Mouse (Mus musculus): ENCODE data around the gene Riok1. TPM values are rescaled to one million over a fixed set of nuclear protein-coding genes. Genes with fewer than 3 reads are reported as not detected.

Riok1 gene
- polyA plus RNA-seq (2015; fragmentation: Nextera tagmentation; extraction: Ambion mirVana), result 15.7 and 20.6 TPM in 2 replicates

DNA sequence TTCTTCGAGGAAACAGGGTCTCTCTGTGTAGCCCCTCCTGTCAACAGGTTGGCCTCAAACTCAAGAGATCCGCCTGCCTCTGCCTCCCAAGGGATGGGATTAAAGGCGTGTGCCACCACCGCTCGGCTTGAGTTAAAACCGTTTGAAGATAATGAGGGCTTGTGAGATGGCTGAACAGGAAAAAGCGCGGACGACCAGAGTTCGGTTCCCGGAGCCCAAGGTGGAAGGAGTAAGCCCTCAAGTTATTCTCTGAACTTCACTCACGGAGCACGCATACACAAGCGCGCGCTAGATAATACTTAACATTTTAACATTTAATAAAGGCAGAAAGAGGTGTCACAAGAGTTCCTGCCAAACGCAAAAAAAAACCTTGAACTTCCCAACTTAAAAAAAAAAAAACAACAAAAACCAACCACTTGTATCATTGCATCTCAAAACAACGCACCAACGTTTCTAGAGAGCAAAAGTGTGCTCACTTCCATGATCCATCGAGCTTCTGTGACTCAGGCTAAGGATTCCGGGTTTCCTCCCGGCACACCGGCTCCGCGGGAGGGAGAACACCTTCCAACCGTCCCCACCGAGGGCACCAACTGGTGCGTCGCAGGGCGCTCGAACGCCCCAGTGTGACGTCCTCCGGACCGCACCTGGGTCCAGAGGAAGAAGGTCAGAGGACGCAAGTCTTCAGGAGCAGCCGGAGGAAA is at the start of gene Riok1:
Gene Riok1 (plus strand): TSS at position 653 of the 701 bp plus-strand sequence.
- 7% methylated on average over 37 of the region's 37 CpGs for WGBS
- ATAC-seq, result peak; percentile 65

GRCm38 (mm10) chr13:37989701-37990100 is 47.1 kb upstream of the Riok1 start:
- Histone ChIP-seq H3K27me3 (replicated peaks; ENCODE audit: control insufficient read depth, insufficient read depth, low read length) (no peaks in the 10 kb centered on the region), H3K36me3 (ENCODE audit: control insufficient read depth, insufficient read depth) (peaks cover 52% of the 10 kb centered on the region)

More for the DNA sequence above, at the start of gene Riok1:
- H3K4me2 ChIP-seq (replicated peaks; ENCODE audit: low read depth), result peak within 1 kb of the TSS; percentile 73
- peak within 1 kb of the TSS; percentile 74 for H3K27ac ChIP-seq (ENCODE audit: low read depth, low read length)
- H3K4me3 ChIP-seq (ENCODE audit: low read depth, low read length), result peak within 1 kb of the TSS; percentile 85
- 0 out of 2 replicates have a peak, but pooled peaks cover 2% of the 10 kb centered on the region for H3K4me1 ChIP-seq (replicated peaks; ENCODE audit: control insufficient read depth, insufficient read depth, low read length)
- H3K27me3 ChIP-seq (replicated peaks; ENCODE audit: control insufficient read depth, insufficient read depth, low read length), result no peaks in the 10 kb centered on the region
- no peaks in the 10 kb centered on the region for H3K9me3 ChIP-seq (ENCODE audit: control insufficient read depth)
- peaks cover 19% of the 10 kb centered on the region for H3K36me3 ChIP-seq (ENCODE audit: control insufficient read depth, insufficient read depth)
- TF ChIP-seq CTCF (IDR thresholded peaks at IDR 0.05; ENCODE audit: low read depth), result no peak
- H3K9ac ChIP-seq (ENCODE audit: low read depth, low read length), result peak within 1 kb of the TSS; percentile 94

DNA sequence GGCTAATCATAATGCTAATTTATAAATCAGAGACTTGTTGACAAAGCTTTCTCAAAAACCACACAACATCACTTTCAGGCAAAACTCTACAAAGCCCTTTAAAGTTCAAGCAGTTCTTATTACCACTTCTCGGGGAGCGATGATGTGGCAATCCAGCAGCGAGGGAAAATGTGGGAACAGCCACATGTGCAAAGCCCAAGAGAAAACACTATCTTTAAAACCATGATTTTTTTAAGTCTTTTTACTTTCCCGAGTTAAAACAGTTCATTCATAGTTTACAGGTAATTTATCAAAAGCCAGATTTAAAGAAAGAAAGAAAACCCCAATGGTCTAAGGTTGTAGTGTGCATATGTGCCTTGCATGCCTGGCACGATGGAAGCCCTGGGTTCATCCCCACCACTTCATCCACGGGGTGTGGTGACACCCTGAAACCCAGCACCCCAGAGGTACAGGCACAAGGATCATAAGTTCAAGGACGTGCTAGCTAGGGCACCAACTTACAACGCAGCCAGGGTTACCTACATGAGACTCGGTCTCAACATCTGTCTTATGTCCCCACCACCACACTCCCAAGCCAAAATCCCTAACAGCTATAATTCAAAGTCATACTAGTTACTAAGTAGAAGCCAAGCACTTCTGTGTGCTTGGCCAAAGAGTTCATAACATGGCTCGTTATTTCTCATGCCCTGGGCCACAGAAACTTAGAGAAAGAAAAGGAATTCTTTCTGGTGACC is 44.0 kb upstream of the Riok1 start:
- 6% methylated on average over 10 of the region's 10 CpGs for WGBS
- H3K27me3 ChIP-seq (replicated peaks; ENCODE audit: control insufficient read depth, insufficient read depth, low read length), result no peaks in the 10 kb centered on the region
- H3K4me1 ChIP-seq (replicated peaks; ENCODE audit: control insufficient read depth, insufficient read depth, low read length), result 0 out of 2 replicates have a peak, but pooled peaks cover 7% of the 10 kb centered on the region
- H3K9me3 ChIP-seq (ENCODE audit: control insufficient read depth), result no peaks in the 10 kb centered on the region
- H3K4me3 ChIP-seq (ENCODE audit: low read depth, low read length), result peak overlapping the region; percentile 100
- H3K27ac ChIP-seq (ENCODE audit: low read depth, low read length), result no peak overlapping the region
- H3K9ac ChIP-seq (ENCODE audit: low read depth, low read length), result peak overlapping the region; percentile 99
- no peak for TF ChIP-seq CTCF (IDR thresholded peaks at IDR 0.05; ENCODE audit: low read depth)
- H3K36me3 ChIP-seq (ENCODE audit: control insufficient read depth, insufficient read depth), result peaks cover 24% of the 10 kb centered on the region
- ATAC-seq, result no peak
- H3K4me2 ChIP-seq (replicated peaks; ENCODE audit: low read depth), result peak overlapping the region; percentile 75

More at GRCm38 (mm10) chr13:37989701-37990100, 47.1 kb upstream of the Riok1 start:
- Histone ChIP-seq H3K9ac (ENCODE audit: low read depth, low read length) (no peak overlapping the region), H3K4me1 (replicated peaks; ENCODE audit: control insufficient read depth, insufficient read depth, low read length) (0 out of 2 replicates have a peak, but pooled peaks cover 7% of the 10 kb centered on the region), H3K4me2 (replicated peaks; ENCODE audit: low read depth) (no peak overlapping the region), H3K4me3 (ENCODE audit: low read depth, low read length) (no peak overlapping the region), H3K9me3 (ENCODE audit: control insufficient read depth) (no peaks in the 10 kb centered on the region), H3K27ac (ENCODE audit: low read depth, low read length) (peak overlapping the region; percentile 15; the same call in 1 of the 2 replicates)
- ATAC-seq, result no peak
- 90% methylated on average over 8 of the region's 8 CpGs for WGBS
- no peak for TF ChIP-seq CTCF (IDR thresholded peaks at IDR 0.05; ENCODE audit: low read depth)

DNA sequence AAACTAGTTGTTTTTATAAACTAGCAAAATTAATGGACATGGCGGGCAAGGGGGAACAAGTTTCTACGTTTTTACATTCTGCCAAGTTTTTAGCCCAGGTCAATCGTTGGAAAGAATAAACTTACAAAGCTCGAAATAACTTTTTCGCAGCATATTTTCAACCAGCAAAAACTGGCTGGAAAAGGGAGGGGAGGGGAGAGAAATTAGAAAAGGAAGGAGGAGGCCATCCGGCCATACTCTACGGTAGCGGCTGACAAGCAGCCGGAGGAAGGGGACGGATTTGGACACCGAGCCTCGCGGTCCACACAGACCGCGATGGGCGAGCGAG is 43.5 kb upstream of the Riok1 start:
- no peak for ATAC-seq
- peak overlapping the region; percentile 90 for H3K27ac ChIP-seq (ENCODE audit: low read depth, low read length)
- H3K9me3 ChIP-seq (ENCODE audit: control insufficient read depth), result no peaks in the 10 kb centered on the region
- H3K4me2 ChIP-seq (replicated peaks; ENCODE audit: low read depth), result peak overlapping the region; percentile 75
- H3K9ac ChIP-seq (ENCODE audit: low read depth, low read length), result peak overlapping the region; percentile 99
- peaks cover 20% of the 10 kb centered on the region for H3K36me3 ChIP-seq (ENCODE audit: control insufficient read depth, insufficient read depth)
- no peak for TF ChIP-seq CTCF (IDR thresholded peaks at IDR 0.05; ENCODE audit: low read depth)
- H3K27me3 ChIP-seq (replicated peaks; ENCODE audit: control insufficient read depth, insufficient read depth, low read length), result no peaks in the 10 kb centered on the region
- 0 out of 2 replicates have a peak, but pooled peaks cover 7% of the 10 kb centered on the region for H3K4me1 ChIP-seq (replicated peaks; ENCODE audit: control insufficient read depth, insufficient read depth, low read length)
- 1% methylated on average over 17 of the region's 17 CpGs for WGBS
- peak overlapping the region; percentile 100 for H3K4me3 ChIP-seq (ENCODE audit: low read depth, low read length)

DNA sequence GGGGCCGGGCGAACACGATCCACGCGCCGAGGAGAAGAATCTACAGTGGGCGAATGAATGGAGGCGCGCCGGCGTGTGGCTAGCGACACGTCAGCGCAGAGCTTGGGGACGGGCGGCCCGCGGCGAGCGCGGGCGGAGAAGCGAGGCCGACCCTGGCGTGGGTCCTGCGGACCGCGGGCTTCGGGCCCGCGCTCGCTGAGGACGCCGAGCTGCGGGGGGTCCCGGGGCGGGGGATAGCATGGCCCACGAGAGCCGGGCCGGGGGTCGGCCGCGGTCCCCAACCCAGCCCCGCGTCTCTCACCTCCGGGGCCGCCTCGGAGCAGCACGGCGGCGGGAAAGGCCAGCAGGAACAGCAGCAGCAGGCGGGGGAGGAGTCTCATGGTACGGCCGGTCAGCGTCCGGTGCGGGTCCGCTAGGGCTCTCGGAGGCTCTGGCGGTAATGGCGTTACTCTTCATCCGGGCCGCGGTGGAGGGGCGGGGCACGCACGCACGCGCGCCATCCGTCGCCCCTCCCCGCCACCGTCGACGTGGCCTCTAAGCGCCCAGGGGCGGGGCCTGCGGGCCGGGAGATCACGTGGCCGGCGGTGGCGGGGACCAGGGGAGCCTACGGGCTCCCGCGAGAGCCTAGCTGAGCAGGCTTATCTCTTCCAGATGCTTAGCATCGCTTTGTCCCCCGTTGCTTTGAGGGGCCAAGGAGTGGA is 42.9 kb upstream of the Riok1 start, which contains the start of gene Ssr1:
Gene Ssr1 (minus strand): TSS at position 514 of the 701 bp plus-strand sequence.
- H3K36me3 ChIP-seq (ENCODE audit: control insufficient read depth, insufficient read depth), result peaks cover 15% of the 10 kb centered on the region
- peak within 1 kb of the TSS; percentile 90 for H3K27ac ChIP-seq (ENCODE audit: low read depth, low read length)
- no peaks in the 10 kb centered on the region for H3K27me3 ChIP-seq (replicated peaks; ENCODE audit: control insufficient read depth, insufficient read depth, low read length)
- H3K9ac ChIP-seq (ENCODE audit: low read depth, low read length), result peak within 1 kb of the TSS; percentile 99
- H3K4me2 ChIP-seq (replicated peaks; ENCODE audit: low read depth), result peak within 1 kb of the TSS; percentile 75
- 0 out of 2 replicates have a peak, but pooled peaks cover 7% of the 10 kb centered on the region for H3K4me1 ChIP-seq (replicated peaks; ENCODE audit: control insufficient read depth, insufficient read depth, low read length)
- peak within 1 kb of the TSS; percentile 100 for H3K4me3 ChIP-seq (ENCODE audit: low read depth, low read length)
- H3K9me3 ChIP-seq (ENCODE audit: control insufficient read depth), result no peaks in the 10 kb centered on the region
- peak; percentile 98 for ATAC-seq
- TF ChIP-seq CTCF (IDR thresholded peaks at IDR 0.05; ENCODE audit: low read depth), result no peak
- under 1% methylated on average over 63 of the region's 89 CpGs for WGBS
